Mouse (Mus musculus): Measurements from ENCODE around the gene Rgp1.

- TF ChIP-seq CTCF (conservative IDR thresholded peaks at IDR 0.05; ENCODE audit: low read length), result no peak
- no peak for TF ChIP-seq POU5F1 (IDR thresholded peaks at IDR 0.05; ENCODE audit: borderline replicate concordance, low read length)
These were observed 14.9 kb downstream of the Rgp1 start for GRCm38 (mm10) chr4:43593453-43593852.
